Mouse (Mus musculus) limb, embryonic 15.5 days (tissue): Measurements from ENCODE around the gene Itpr2. TPM values are rescaled to one million over a fixed set of nuclear protein-coding genes. Genes with fewer than 3 reads are reported as not detected.
A peak's percentile ranks its signal among the peaks of the same experiment; 100 is the strongest.

Experiments used
- ATAC-seq: fragments of 200-750 bp; cut with Nextera tagmentation; 2 replicates; pipeline ENCODE4 v1.8.0; 2017; ENCODE audit warnings: low read depth, moderate TSS enrichment; ENCODE audit not compliant: insufficient number of reproducible peaks, low FRiP score, low TSS enrichment
- H3K27ac ChIP-seq: fragments of 300-500 bp; sonication (generic); 2 replicates; pipeline ENCODE4 v1.5.1; 2015; ENCODE audit warnings: moderate library complexity, mild to moderate bottlenecking, inconsistent platforms
- H3K27me3 ChIP-seq: fragments of 300-500 bp; sonication (generic); 2 replicates; pipeline ENCODE4 v1.6.1; 2015; ENCODE audit warnings: inconsistent platforms
- H3K36me3 ChIP-seq: fragments of 300-500 bp; sonication (generic); 2 replicates; pipeline ENCODE4 v1.6.1; 2015; ENCODE audit warnings: inconsistent platforms
- H3K4me1 ChIP-seq: fragments of 300-500 bp; sonication (generic); 2 replicates; pipeline ENCODE4 v1.6.1; 2015; ENCODE audit warnings: inconsistent platforms
- H3K4me2 ChIP-seq: fragments of 300-500 bp; sonication (generic); 2 replicates; pipeline ENCODE4 v1.6.1; 2015; ENCODE audit warnings: mild to moderate bottlenecking, inconsistent platforms
- H3K4me3 ChIP-seq: fragments of 300-500 bp; sonication (generic); 2 replicates; pipeline ENCODE4 v1.5.1; 2015; ENCODE audit warnings: mild to moderate bottlenecking, inconsistent platforms
- H3K9ac ChIP-seq: fragments of 300-500 bp; sonication (generic); 2 replicates; pipeline ENCODE4 v1.6.1; 2015; ENCODE audit warnings: inconsistent platforms
- H3K9me3 ChIP-seq: fragments of 300-500 bp; sonication (generic); 2 replicates; pipeline ENCODE4 v1.6.1; 2016; ENCODE audit warnings: inconsistent platforms
- whole genome bisulfite sequencing: fragments of 180-500 bp; shearing (Covaris S2); methylation state at CpG from one replicate; pipeline ENCODE4 v1.1.7; 2015; 5-methylcytosine and 5-hydroxymethylcytosine counted together
- polyA plus RNA-seq: library from polyadenylated mRNA; unstranded; fragments of >200 nt; fragmentation: Nextera tagmentation; extraction: Ambion mirVana; gene quantifications from 2 replicates; pipeline ENCODE4 v1.2.1, GENCODE M21; 2015

The Itpr2 gene
- polyA plus RNA-seq, 1 experiment from 2014 or later, result 14.6 TPM

DNA sequence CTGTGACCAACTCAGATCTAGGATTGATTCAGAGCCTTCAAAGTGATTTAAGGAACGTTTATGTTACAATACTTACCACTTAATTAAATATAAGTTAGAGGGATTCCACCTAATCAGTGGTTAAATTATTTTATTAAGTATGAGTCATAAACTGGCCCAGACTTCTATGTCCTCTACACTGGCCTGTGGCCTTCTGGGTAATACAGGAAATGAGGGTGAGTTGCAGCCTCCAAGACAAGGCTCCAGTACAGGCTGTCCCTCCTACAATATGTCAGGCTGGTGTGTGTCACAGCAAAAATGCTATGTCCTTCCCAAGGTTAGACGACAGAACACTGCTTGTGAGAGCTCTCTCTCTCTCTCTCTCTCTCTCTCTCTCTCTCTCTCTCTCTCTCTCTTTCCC is 130.5 kb downstream of the Itpr2 start:
- Histone ChIP-seq H3K27ac (no peak overlapping the region), H3K4me2 (no peak overlapping the region), H3K9ac (no peak overlapping the region), H3K9me3 (no peaks in the 10 kb centered on the region), H3K27me3 (no peaks in the 10 kb centered on the region), H3K4me1 (no peaks in the 10 kb centered on the region), H3K4me3 (no peak overlapping the region), H3K36me3 (0 out of 2 replicates have a peak, but pooled peaks cover 9% of the 10 kb centered on the region)
- ATAC-seq, result no peak
- 45% methylated on average over 2 of the region's 2 CpGs for WGBS

GRCm38 (mm10) chr6:146366180-146366579 is 135.8 kb downstream of the Itpr2 start:
- H3K9me3 ChIP-seq, result no peaks in the 10 kb centered on the region
- no peaks in the 10 kb centered on the region for H3K4me1 ChIP-seq
- H3K9ac ChIP-seq, result no peak overlapping the region
- no peak overlapping the region for H3K4me3 ChIP-seq
- ATAC-seq, result no peak
- H3K27me3 ChIP-seq, result no peaks in the 10 kb centered on the region
- WGBS, result 81% methylated on average over 4 of the region's 4 CpGs
- no peaks in the 10 kb centered on the region for H3K36me3 ChIP-seq
- no peak overlapping the region for H3K4me2 ChIP-seq
- H3K27ac ChIP-seq, result no peak overlapping the region

DNA sequence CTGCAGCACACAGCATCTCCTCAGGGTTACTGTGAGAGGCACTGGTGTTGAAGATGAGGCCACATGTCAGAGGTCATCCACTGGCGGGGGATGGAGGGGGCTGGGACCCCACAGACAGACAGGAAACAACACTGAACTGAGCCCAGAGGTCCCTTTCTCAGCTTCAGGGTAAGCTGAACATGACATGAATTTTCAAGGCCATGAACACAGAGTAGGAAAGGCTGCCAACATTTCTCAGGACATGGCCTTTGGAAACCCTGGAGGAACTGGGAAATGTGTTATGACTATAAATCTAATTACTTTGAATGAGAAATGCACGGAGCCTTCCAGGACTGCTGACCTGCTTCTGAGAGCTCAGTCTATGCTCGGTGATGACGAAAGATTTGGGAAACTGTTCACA is 144.1 kb downstream of the Itpr2 start:
- no peaks in the 10 kb centered on the region for H3K36me3 ChIP-seq
- WGBS, result 48% methylated on average over 4 of the region's 4 CpGs
- 0 out of 2 replicates have a peak overlapping the region, but pooled peaks have one; percentile 22 for H3K27ac ChIP-seq
- H3K9me3 ChIP-seq, result no peaks in the 10 kb centered on the region
- no peak overlapping the region for H3K9ac ChIP-seq
- no peak overlapping the region for H3K4me2 ChIP-seq
- H3K4me3 ChIP-seq, result no peak overlapping the region
- H3K4me1 ChIP-seq, result 0 out of 2 replicates have a peak, but pooled peaks cover 5% of the 10 kb centered on the region
- no peak for ATAC-seq
- no peaks in the 10 kb centered on the region for H3K27me3 ChIP-seq

DNA sequence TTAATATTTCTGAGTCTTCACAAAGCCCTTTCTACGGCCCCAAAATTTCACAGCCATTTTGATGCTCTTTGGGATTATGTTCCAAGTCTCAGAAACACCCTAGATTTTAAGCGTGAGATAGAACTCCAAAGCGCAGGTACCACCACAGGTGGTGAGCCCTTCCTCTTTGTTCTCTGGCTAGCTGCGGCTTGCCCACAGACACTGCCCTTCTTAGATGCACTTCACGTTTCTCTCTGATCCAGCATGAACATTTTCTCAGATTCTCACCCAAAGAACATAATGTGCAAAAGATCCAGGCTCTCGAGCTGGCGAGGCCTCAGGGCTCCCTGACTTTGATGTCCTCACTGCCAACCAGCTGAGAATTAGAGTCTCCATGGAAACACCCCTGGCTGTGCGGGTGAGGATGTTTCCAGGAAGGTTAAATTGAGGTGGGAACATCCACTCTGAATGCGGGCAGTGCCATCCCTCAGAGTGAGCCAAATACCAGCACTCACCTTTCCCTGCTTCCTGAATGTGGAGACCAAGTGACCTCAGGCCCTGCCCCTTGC is 149.7 kb downstream of the Itpr2 start:
- Histone ChIP-seq H3K27me3 (no peaks in the 10 kb centered on the region), H3K9me3 (no peaks in the 10 kb centered on the region), H3K4me2 (no peak overlapping the region), H3K9ac (no peak overlapping the region), H3K4me3 (no peak overlapping the region), H3K36me3 (no peaks in the 10 kb centered on the region), H3K27ac (no peak overlapping the region), H3K4me1 (no peaks in the 10 kb centered on the region)
- whole genome bisulfite sequencing, result 56% methylated on average over 9 of the region's 9 CpGs
- no peak for ATAC-seq

GRCm38 (mm10) chr6:146351816-146352215 is 150.2 kb downstream of the Itpr2 start:
- no peak overlapping the region for H3K9ac ChIP-seq
- no peaks in the 10 kb centered on the region for H3K27me3 ChIP-seq
- WGBS, result 64% methylated on average over 7 of the region's 7 CpGs
- H3K27ac ChIP-seq, result no peak overlapping the region
- no peaks in the 10 kb centered on the region for H3K9me3 ChIP-seq
- no peaks in the 10 kb centered on the region for H3K4me1 ChIP-seq
- no peak for ATAC-seq
- no peaks in the 10 kb centered on the region for H3K36me3 ChIP-seq
- no peak overlapping the region for H3K4me3 ChIP-seq
- H3K4me2 ChIP-seq, result no peak overlapping the region

- WGBS, result 59% methylated on average over 4 of the region's 4 CpGs
These were observed 154.5 kb downstream of the Itpr2 start for GRCm38 (mm10) chr6:146347568-146347967.

DNA sequence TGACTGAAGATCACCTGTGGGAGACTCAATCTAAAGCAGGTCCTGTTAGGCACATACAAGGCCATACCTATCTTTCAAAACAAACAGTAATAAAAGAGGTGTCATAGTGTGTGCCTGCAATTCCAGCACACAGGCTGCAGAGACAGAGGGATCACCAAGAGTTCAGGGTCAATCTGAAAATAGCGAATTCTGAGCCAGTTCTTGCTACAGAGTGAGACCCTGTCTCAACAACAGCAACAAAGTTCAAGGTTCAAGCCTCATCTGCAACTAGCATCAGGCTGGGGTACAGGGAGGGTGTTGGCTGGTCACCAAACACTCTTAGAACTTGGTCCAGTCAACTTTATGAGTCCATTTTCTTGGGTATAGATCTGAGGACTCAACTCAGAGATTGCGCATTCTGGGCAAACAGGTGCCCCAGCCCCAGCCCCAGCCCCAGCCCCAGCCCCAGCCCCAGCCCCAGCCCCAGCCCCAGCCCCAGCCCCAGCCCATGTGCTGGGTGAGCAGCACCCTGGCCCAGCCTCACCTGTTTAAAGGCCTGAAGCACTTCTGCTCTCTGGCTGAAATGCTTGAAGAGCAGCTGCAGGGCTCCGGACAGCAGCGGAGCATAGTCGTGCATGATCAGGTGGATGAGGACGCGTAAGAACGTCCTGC is 155.4 kb downstream of the Itpr2 start:
- 90% methylated on average over 8 of the region's 8 CpGs for WGBS
- no peak overlapping the region for H3K4me2 ChIP-seq
- H3K36me3 ChIP-seq, result no peaks in the 10 kb centered on the region
- H3K27ac ChIP-seq, result no peak overlapping the region
- no peak overlapping the region for H3K9ac ChIP-seq
- H3K9me3 ChIP-seq, result no peaks in the 10 kb centered on the region
- H3K4me1 ChIP-seq, result peaks cover 15% of the 10 kb centered on the region
- H3K27me3 ChIP-seq, result no peaks in the 10 kb centered on the region
- H3K4me3 ChIP-seq, result no peak overlapping the region
- ATAC-seq, result no peak

More at GRCm38 (mm10) chr6:146347568-146347967, 154.5 kb downstream of the Itpr2 start:
- H3K9ac ChIP-seq, result no peak overlapping the region
- H3K27me3 ChIP-seq, result no peaks in the 10 kb centered on the region
- H3K4me3 ChIP-seq, result no peak overlapping the region
- H3K27ac ChIP-seq, result no peak overlapping the region
- H3K36me3 ChIP-seq, result no peaks in the 10 kb centered on the region
- no peaks in the 10 kb centered on the region for H3K9me3 ChIP-seq
- H3K4me2 ChIP-seq, result no peak overlapping the region
- ATAC-seq, result no peak
- H3K4me1 ChIP-seq, result peaks cover 15% of the 10 kb centered on the region

DNA sequence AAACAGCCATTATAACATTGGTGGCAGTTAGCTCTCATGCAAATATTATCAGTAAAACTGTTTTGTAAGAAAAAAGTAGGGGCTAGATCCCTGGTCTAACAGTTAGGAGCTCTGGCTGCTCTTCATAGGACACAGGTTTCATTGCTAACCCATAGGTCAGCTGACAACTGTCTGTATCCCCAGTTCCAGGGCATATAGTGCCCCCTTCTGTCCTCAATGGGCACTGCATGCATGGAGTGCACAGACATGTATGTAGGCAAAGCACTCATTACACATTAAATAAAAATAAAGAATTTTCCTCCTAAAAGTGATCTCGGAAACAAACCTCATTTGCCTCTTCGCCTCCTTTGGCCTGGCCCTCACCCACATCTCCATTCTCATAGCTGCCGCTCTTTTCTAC is 157.3 kb downstream of the Itpr2 start:
- H3K9ac ChIP-seq, result no peak overlapping the region
- H3K36me3 ChIP-seq, result no peaks in the 10 kb centered on the region
- WGBS, result 92% methylated on average over 3 of the region's 3 CpGs
- H3K27ac ChIP-seq, result no peak overlapping the region
- H3K9me3 ChIP-seq, result no peaks in the 10 kb centered on the region
- H3K4me3 ChIP-seq, result no peak overlapping the region
- H3K4me2 ChIP-seq, result no peak overlapping the region
- ATAC-seq, result no peak
- no peaks in the 10 kb centered on the region for H3K27me3 ChIP-seq
- H3K4me1 ChIP-seq, result peaks cover 15% of the 10 kb centered on the region

DNA sequence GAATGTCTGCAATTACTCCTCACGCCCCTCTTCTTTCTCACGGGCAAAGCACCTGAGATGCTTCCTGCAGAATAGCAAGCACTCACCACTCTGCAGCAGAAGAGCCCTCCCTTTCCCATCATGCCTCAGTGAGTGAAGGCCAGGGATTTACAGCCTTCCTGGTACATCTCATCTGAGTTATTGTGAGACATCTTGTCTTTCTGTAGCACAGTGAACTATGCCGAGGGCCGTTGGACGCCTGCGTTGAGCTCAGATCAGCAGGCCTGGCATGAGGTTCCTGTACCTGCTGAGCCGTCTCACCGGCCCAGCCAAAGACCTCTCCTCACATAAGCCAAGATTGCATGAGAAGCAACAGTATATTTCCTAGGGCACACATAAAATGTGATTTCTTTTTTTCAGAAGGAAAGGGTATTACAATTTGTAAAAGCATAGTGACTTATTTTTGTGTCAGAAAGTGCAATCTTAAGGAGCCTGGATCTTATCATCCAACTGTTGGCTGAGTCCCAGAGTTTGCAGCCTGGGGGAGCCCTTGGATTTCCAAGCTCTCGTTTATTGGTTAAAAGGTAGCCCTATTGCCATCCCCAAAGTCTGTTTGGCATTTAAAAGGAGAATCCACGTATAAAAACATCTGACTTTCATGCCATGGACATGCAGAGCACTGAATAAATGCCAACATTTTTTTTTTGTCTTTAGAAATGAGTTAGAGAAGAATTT is 158.2 kb downstream of the Itpr2 start:
- 0 out of 2 replicates have a peak, but pooled peaks have one; percentile 24 for ATAC-seq
- no peak overlapping the region for H3K4me2 ChIP-seq
- no peak overlapping the region for H3K4me3 ChIP-seq
- no peaks in the 10 kb centered on the region for H3K36me3 ChIP-seq
- 42% methylated on average over 10 of the region's 10 CpGs for WGBS
- no peaks in the 10 kb centered on the region for H3K9me3 ChIP-seq
- no peaks in the 10 kb centered on the region for H3K27me3 ChIP-seq
- no peak overlapping the region for H3K9ac ChIP-seq
- peaks cover 15% of the 10 kb centered on the region for H3K4me1 ChIP-seq
- no peak overlapping the region for H3K27ac ChIP-seq

GRCm38 (mm10) chr6:146342995-146343394 is 159.0 kb downstream of the Itpr2 start:
- no peaks in the 10 kb centered on the region for H3K36me3 ChIP-seq
- no peak for ATAC-seq
- no peaks in the 10 kb centered on the region for H3K9me3 ChIP-seq
- peaks cover 15% of the 10 kb centered on the region for H3K4me1 ChIP-seq
- H3K9ac ChIP-seq, result no peak overlapping the region
- no peak overlapping the region for H3K4me3 ChIP-seq
- 46% methylated on average over 6 of the region's 6 CpGs for WGBS
- H3K27me3 ChIP-seq, result no peaks in the 10 kb centered on the region
- no peak overlapping the region for H3K27ac ChIP-seq
- no peak overlapping the region for H3K4me2 ChIP-seq

DNA sequence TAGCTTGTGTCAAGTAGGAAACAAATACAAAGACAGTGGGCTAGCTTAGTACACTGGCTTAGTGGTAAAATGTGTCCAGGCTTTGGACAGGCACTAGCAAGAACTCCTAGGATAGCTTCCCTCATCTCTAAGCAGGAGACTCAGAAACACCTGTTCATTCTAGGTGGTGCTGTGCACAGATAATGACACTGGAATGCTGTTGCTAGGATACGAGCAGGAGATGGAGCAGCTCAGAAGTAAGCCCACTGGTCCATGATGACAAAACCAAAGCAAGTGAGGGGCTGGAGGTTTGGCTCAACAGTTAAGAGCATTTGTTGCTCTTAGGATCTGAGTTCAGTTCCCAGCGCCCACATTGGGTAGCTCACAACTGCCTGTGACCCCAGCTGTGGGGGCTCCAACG is 160.1 kb downstream of the Itpr2 start:
- Histone ChIP-seq H3K9me3 (no peaks in the 10 kb centered on the region), H3K36me3 (no peaks in the 10 kb centered on the region), H3K27me3 (no peaks in the 10 kb centered on the region), H3K4me2 (no peak overlapping the region), H3K4me3 (no peak overlapping the region), H3K27ac (no peak overlapping the region), H3K4me1 (peaks cover 15% of the 10 kb centered on the region), H3K9ac (no peak overlapping the region)
- WGBS, result 79% methylated on average over 3 of the region's 3 CpGs
- no peak for ATAC-seq

DNA sequence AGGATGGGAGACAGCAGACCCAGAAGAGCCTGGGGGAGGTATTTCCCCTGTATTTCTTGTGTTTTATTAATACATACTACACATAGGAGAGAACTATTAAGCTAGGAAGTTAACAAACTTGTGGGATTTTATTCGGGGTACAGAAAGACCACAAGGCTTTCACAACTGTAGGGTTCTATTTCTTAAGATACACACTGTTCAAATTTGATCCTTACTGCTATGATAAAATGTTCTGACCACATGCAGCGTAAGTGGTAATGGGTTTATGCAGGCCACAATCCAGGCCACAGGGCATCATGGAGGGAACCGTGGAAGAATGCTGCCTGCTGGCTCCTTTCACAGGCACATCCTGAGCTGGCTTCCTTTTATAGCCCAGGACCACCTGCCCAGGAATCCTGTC is 160.6 kb downstream of the Itpr2 start:
- 72% methylated on average over 3 of the region's 3 CpGs for WGBS
- Histone ChIP-seq H3K9me3 (no peaks in the 10 kb centered on the region), H3K4me3 (no peak overlapping the region), H3K4me2 (no peak overlapping the region), H3K27me3 (no peaks in the 10 kb centered on the region), H3K36me3 (no peaks in the 10 kb centered on the region), H3K9ac (no peak overlapping the region), H3K4me1 (peaks cover 15% of the 10 kb centered on the region), H3K27ac (no peak overlapping the region)
- ATAC-seq, result no peak
